Mouse (Mus musculus) heart, adult 2 months (tissue): ENCODE measurements around the gene Syt15. TPM values are rescaled to one million over a fixed set of nuclear protein-coding genes. Genes with fewer than 3 reads are reported as not detected.

Source experiments
- DNase-seq, 2 experiments: peaks; one replicate each; pipeline ENCODE4 v3.0.0; 2021
- H3K27ac ChIP-seq: fragments of 200-600 bp; 2 replicates; pipeline ENCODE4 v1.8.1; 2022
- H3K27me3 ChIP-seq: fragments of 200-500 bp; 2 replicates; pipeline ENCODE4 v1.6.1; 2012; ENCODE audit warnings: mild to moderate bottlenecking, low read length, inconsistent platforms, mixed read lengths; ENCODE audit not compliant: control insufficient read depth, insufficient read depth
- H3K36me3 ChIP-seq: fragments of 200-500 bp; 2 replicates; pipeline ENCODE4 v1.6.1; 2012; ENCODE audit warnings: low read length, inconsistent platforms; ENCODE audit not compliant: control insufficient read depth, insufficient read depth
- H3K4me1 ChIP-seq: fragments of 200-500 bp; 2 replicates; pipeline ENCODE4 v1.6.1; 2011; ENCODE audit warnings: low read length; ENCODE audit not compliant: control insufficient read depth, insufficient read depth
- H3K4me3 ChIP-seq: fragments of 200-600 bp; 2 replicates; pipeline ENCODE4 v1.8.1; 2022
- H3K79me2 ChIP-seq: fragments of 200-500 bp; replicated peaks from 2 replicates; pipeline ENCODE4 v1.6.1; 2012; ENCODE audit warnings: mild to moderate bottlenecking, inconsistent platforms, low read length, moderate library complexity, mixed read lengths; ENCODE audit not compliant: control insufficient read depth, insufficient read depth
- H3K9ac ChIP-seq: fragments of 200-500 bp; 2 replicates; pipeline ENCODE4 v1.6.1; 2012; ENCODE audit warnings: low read depth, mild to moderate bottlenecking, control low read depth, inconsistent platforms, low read length, mixed read lengths
- CTCF ChIP-seq: fragments of 200-600 bp; IDR thresholded peaks from 2 replicates; pipeline ENCODE4 v1.8.1; 2022; ENCODE audit warnings: antibody characterized with exemption, mild to moderate bottlenecking, moderate library complexity
- EP300 ChIP-seq: fragments of 200-500 bp; IDR thresholded peaks from 2 replicates; pipeline ENCODE4 v1.6.1; 2011; ENCODE audit warnings: low read depth, low read length, control low read depth; ENCODE audit not compliant: insufficient read depth
- POLR2A ChIP-seq: fragments of 200-500 bp; IDR thresholded peaks from 2 replicates; pipeline ENCODE4 v1.6.1; 2011; ENCODE audit warnings: mild to moderate bottlenecking, low read depth, low read length, control low read depth; ENCODE audit not compliant: insufficient read depth
- WGBS: fragments of 180-500 bp; shearing (Covaris S2); methylation state at CpG from one replicate; pipeline ENCODE4 v1.1.7; 2018; 5-methylcytosine and 5-hydroxymethylcytosine counted together
- intact Hi-C: fragments of 180-260 bp; cut with DNase I; formaldehyde crosslinking; loops from one replicate; pipeline ENCODE4 v1.15.1; 2025
- polyA plus RNA-seq: library from polyadenylated mRNA; depleted of rRNA; stranded (reverse); fragments of >200 nt; gene quantifications from 2 replicates; pipeline ENCODE4 v1.2.3, GENCODE M21; 2012
- total RNA-seq, 2 experiments: library from RNA; stranded (reverse); gene quantifications; 2 replicates each; pipeline ENCODE4 v1.2.3; 2021

Gene Syt15
- total and polyA plus RNA-seq, 3 experiments, result 0.43 to 1.6 (median 0.78) TPM

- no peak overlapping the region for H3K9ac ChIP-seq
- intact Hi-C loops, result no loop called here
- H3K79me2 ChIP-seq, result no peaks in the 10 kb centered on the region
- DNase-seq, result no peak
- peaks cover 1% of the 10 kb centered on the region; the same call in 1 of the 2 replicates for H3K4me1 ChIP-seq
- no peak overlapping the region for H3K27ac ChIP-seq
- WGBS, result 75% methylated on average over 5 of the region's 5 CpGs
- H3K4me3 ChIP-seq, result no peak overlapping the region
- TF ChIP-seq CTCF (no peak), POLR2A (no peak), EP300 (no peak)
- H3K27me3 ChIP-seq, result no peaks in the 10 kb centered on the region
- H3K36me3 ChIP-seq, result no peaks in the 10 kb centered on the region
Measured at GRCm38 (mm10) chr14:34223362-34223898, 4.0 kb downstream of the Syt15 start.

- peaks cover 1% of the 10 kb centered on the region; the same call in 1 of the 2 replicates for H3K4me1 ChIP-seq
- no peak overlapping the region for H3K9ac ChIP-seq
- no peaks in the 10 kb centered on the region for H3K36me3 ChIP-seq
- no peak overlapping the region for H3K4me3 ChIP-seq
- intact Hi-C loops, result no loop called here
- 81% methylated on average over 9 of the region's 9 CpGs for WGBS
- no peaks in the 10 kb centered on the region for H3K79me2 ChIP-seq
- DNase-seq, result no peak
- TF ChIP-seq POLR2A, result no peak
- TF ChIP-seq EP300, result no peak
- TF ChIP-seq CTCF, result no peak
- H3K27me3 ChIP-seq, result no peaks in the 10 kb centered on the region
- H3K27ac ChIP-seq, result no peak overlapping the region
Measured at GRCm38 (mm10) chr14:34225986-34226385, 6.6 kb downstream of the Syt15 start.

- H3K4me1 ChIP-seq, result peaks cover under 1% of the 10 kb centered on the region; the same call in 1 of the 2 replicates
- no peaks in the 10 kb centered on the region for H3K36me3 ChIP-seq
- no peak overlapping the region for H3K4me3 ChIP-seq
- H3K27me3 ChIP-seq, result no peaks in the 10 kb centered on the region
- H3K9ac ChIP-seq, result no peak overlapping the region
- intact Hi-C loops, result no loop called here
- H3K79me2 ChIP-seq, result no peaks in the 10 kb centered on the region
- WGBS, result 58% methylated on average over 4 of the region's 4 CpGs
- TF ChIP-seq POLR2A, result no peak
- no peak for TF ChIP-seq EP300
- no peak for TF ChIP-seq CTCF
- DNase-seq, result no peak
- H3K27ac ChIP-seq, result no peak overlapping the region
Measured at GRCm38 (mm10) chr14:34226566-34226965, 7.2 kb downstream of the Syt15 start.

DNA sequence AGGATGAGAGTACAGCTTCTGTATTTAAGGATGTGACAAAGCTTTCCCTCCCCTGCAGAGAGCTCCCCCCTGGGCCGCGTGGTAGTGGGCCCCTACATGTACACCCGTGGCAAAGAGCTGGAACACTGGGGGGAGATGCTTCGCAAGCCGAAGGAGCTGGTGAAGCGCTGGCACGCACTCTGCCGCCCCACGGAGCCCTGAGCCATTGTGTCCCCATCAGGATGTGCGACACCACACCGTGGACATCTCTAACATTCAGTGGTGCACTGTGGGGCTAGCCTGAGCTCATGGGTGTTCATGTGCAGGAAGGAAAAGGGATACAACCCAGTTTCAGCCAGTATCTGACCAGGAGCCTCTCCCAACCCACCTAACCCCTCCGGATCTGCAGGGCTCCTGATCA lies 8.6 kb downstream of the Syt15 start:
- Histone ChIP-seq H3K4me1 (no peaks in the 10 kb centered on the region), H3K36me3 (no peaks in the 10 kb centered on the region), H3K9ac (no peak overlapping the region), H3K27me3 (no peaks in the 10 kb centered on the region), H3K79me2 (no peaks in the 10 kb centered on the region), H3K4me3 (no peak overlapping the region), H3K27ac (no peak overlapping the region)
- TF ChIP-seq POLR2A (no peak), EP300 (no peak), CTCF (no peak)
- intact Hi-C loops, result no loop called here
- no peak for DNase-seq
- WGBS, result 80% methylated on average over 12 of the region's 12 CpGs

GRCm38 (mm10) chr14:34228830-34229506 lies 9.6 kb downstream of the Syt15 start:
- Histone ChIP-seq H3K27ac (no peak overlapping the region), H3K4me3 (no peak overlapping the region), H3K9ac (no peak overlapping the region), H3K27me3 (no peaks in the 10 kb centered on the region), H3K4me1 (no peaks in the 10 kb centered on the region), H3K79me2 (no peaks in the 10 kb centered on the region), H3K36me3 (no peaks in the 10 kb centered on the region)
- intact Hi-C loops, result no loop called here
- DNase-seq, result no peak
- TF ChIP-seq EP300 (no peak), POLR2A (no peak), CTCF (no peak)
- 41% methylated on average over 10 of the region's 10 CpGs for WGBS

- Histone ChIP-seq H3K27me3 (no peaks in the 10 kb centered on the region), H3K36me3 (no peaks in the 10 kb centered on the region), H3K4me1 (no peaks in the 10 kb centered on the region), H3K9ac (no peak overlapping the region), H3K27ac (no peak overlapping the region), H3K4me3 (no peak overlapping the region), H3K79me2 (no peaks in the 10 kb centered on the region)
- DNase-seq, result no peak
- TF ChIP-seq EP300 (no peak), CTCF (no peak), POLR2A (no peak)
- 84% methylated on average over 7 of the region's 7 CpGs for WGBS
- intact Hi-C loops, result no loop called here
Measured at GRCm38 (mm10) chr14:34232340-34232739, 12.9 kb downstream of the Syt15 start.
